Mouse (Mus musculus) midbrain, postnatal 0 days (tissue): ENCODE measurements around the gene Adcyap1. TPM values are rescaled to one million over a fixed set of nuclear protein-coding genes. Genes with fewer than 3 reads are reported as not detected.

Experiments
- ATAC-seq: fragments of 200-750 bp; cut with Nextera tagmentation; 2 replicates; pipeline ENCODE4 v1.8.0; 2017; ENCODE audit warnings: moderate number of reproducible peaks, mild to moderate bottlenecking, moderate TSS enrichment, moderate library complexity; ENCODE audit not compliant: low FRiP score
- DNase-seq: peaks from one replicate; pipeline ENCODE4 v3.0.0-alpha.2; 2015; ENCODE audit warnings: low spot score
- H3K27ac ChIP-seq: fragments of 300-500 bp; sonication (generic); 2 replicates; pipeline ENCODE4 v1.5.1; 2014; ENCODE audit warnings: low read depth, mild to moderate bottlenecking, low read length, mixed read lengths
- H3K27me3 ChIP-seq: fragments of 300-500 bp; sonication (generic); 2 replicates; pipeline ENCODE4 v1.6.1; 2014; ENCODE audit warnings: low read length, control low read depth, mixed read lengths; ENCODE audit not compliant: insufficient read depth
- H3K36me3 ChIP-seq: fragments of 300-500 bp; sonication (generic); 2 replicates; pipeline ENCODE4 v1.6.1; 2014; ENCODE audit warnings: low read length, control low read depth, mixed read lengths; ENCODE audit not compliant: insufficient read depth
- H3K4me1 ChIP-seq: fragments of 300-500 bp; sonication (generic); 2 replicates; pipeline ENCODE4 v1.6.1; 2014; ENCODE audit warnings: mild to moderate bottlenecking, control low read depth, antibody characterized with exemption, low read length, mixed read lengths; ENCODE audit not compliant: insufficient read depth
- H3K4me2 ChIP-seq: fragments of 300-500 bp; sonication (generic); 2 replicates; pipeline ENCODE4 v1.6.1; 2014; ENCODE audit warnings: low read depth, mild to moderate bottlenecking, low read length, mixed read lengths; ENCODE audit not compliant: poor library complexity, severe bottlenecking
- H3K4me3 ChIP-seq: fragments of 300-500 bp; sonication (generic); 2 replicates; pipeline ENCODE4 v1.5.1; 2014; ENCODE audit warnings: low read depth, mild to moderate bottlenecking, low read length, moderate library complexity
- H3K9ac ChIP-seq: fragments of 300-500 bp; sonication (generic); replicated peaks from 2 replicates; pipeline ENCODE4 v1.6.1; 2014; ENCODE audit warnings: mild to moderate bottlenecking, low read length, moderate library complexity, mixed read lengths; ENCODE audit not compliant: poor library complexity, severe bottlenecking
- H3K9me3 ChIP-seq: fragments of 300-500 bp; sonication (generic); 2 replicates; pipeline ENCODE4 v1.6.1; 2016; ENCODE audit warnings: low read length, control low read depth
- CTCF ChIP-seq: IDR thresholded peaks from 2 replicates; pipeline ENCODE4 v1.5.1; 2016; ENCODE audit warnings: antibody characterized with exemption, mild to moderate bottlenecking
- WGBS: fragments of 180-500 bp; shearing (Covaris S2); extraction: QIAGEN DNeasy Blood & Tissue Kit; methylation state at CpG from one replicate; pipeline ENCODE4 v1.1.7; 2014; 5-methylcytosine and 5-hydroxymethylcytosine counted together
- polyA plus RNA-seq: library from polyadenylated mRNA; unstranded; fragments of >200 nt; fragmentation: Nextera tagmentation; extraction: Ambion mirVana; gene quantifications from 2 replicates; pipeline ENCODE4 v1.2.1, GENCODE M21; 2015
- total RNA-seq: library from RNA; depleted of rRNA; stranded (reverse); fragments of >200 nt; gene quantifications from 2 replicates; pipeline ENCODE4 v1.2.3, GENCODE M21; 2014; rRNA removed

Adcyap1 gene
- 21.0 and 34.6 TPM in 2 replicates for total RNA-seq
- 32.8 and 34.1 TPM in 2 replicates for polyA plus RNA-seq

DNA sequence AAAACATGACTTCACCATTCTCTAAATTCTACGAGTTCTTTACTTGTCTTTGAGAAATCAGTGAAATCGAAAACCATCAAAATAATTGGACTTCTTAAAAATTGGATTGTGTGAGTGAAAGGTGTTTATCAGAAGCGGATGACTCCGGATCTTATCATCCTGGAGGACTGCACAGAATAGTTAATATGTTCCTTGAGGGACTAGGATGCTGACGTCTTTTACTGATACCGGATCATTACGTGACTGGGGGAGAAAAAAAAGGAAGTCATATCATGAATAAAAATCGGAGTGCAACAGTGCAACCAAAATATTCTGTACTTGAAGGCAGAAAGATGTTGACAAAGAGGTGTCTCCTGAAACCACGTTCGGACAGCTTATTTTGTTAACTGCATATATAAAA, at the start of gene Adcyap1:
Gene Adcyap1, plus strand, starts transcription at position 301 of the 400 bp plus-strand sequence.
- peaks cover 6% of the 10 kb centered on the region; the same call in 1 of the 2 replicates for H3K4me1 ChIP-seq
- 25% methylated on average over 10 of the region's 10 CpGs for WGBS
- H3K4me3 ChIP-seq = peak within 1 kb of the TSS; percentile 40
- H3K27me3 ChIP-seq = peaks cover 7% of the 10 kb centered on the region; the same call in 1 of the 2 replicates
- no peaks in the 10 kb centered on the region for H3K9me3 ChIP-seq
- H3K27ac ChIP-seq = peak within 1 kb of the TSS; percentile 76
- no peak for TF ChIP-seq CTCF
- H3K36me3 ChIP-seq = no peaks in the 10 kb centered on the region
- H3K9ac ChIP-seq = no peak within 1 kb of the TSS
- ATAC-seq = no peak
- peak within 1 kb of the TSS; percentile 78 for H3K4me2 ChIP-seq
- no peak for DNase-seq

DNA sequence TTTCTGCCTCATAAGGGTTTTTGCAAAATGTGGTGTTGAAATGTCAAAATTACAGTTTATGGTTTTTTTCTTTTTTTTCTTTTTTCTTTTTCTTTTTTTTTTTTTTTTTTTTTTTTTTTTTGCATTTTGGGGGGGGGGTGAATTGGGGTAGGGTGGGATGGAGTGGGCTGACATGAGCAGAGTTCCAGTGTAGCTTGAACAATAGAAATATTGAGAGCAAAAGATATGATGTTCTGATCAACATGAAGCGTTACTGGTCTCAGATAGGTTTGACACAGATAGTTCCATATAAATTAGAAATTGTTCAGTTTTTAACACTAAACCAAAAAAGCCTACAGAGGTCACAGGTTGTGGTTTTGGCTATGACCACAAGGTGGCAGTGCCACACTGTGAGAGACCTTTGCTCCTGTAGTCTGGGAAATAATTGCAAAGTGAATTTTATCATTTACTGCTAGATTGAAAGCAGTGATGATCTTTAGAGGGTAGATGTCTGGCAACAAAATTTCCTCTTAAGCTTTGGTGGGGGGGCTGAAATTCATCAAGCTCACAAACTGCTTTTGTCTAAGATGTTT, 40.5 kb upstream of the Adcyap1 start:
- no peaks in the 10 kb centered on the region for H3K27me3 ChIP-seq
- no peaks in the 10 kb centered on the region for H3K9me3 ChIP-seq
- 30% methylated on average over 1 of the region's 1 CpGs for WGBS
- H3K4me1 ChIP-seq = no peaks in the 10 kb centered on the region
- H3K36me3 ChIP-seq = no peaks in the 10 kb centered on the region
- no peak overlapping the region for H3K4me2 ChIP-seq
- no peak overlapping the region for H3K27ac ChIP-seq
- peak; percentile 83 for DNase-seq
- ATAC-seq = no peak
- no peak overlapping the region for H3K4me3 ChIP-seq
- TF ChIP-seq CTCF = peak; percentile 88
- H3K9ac ChIP-seq = no peak overlapping the region

DNA sequence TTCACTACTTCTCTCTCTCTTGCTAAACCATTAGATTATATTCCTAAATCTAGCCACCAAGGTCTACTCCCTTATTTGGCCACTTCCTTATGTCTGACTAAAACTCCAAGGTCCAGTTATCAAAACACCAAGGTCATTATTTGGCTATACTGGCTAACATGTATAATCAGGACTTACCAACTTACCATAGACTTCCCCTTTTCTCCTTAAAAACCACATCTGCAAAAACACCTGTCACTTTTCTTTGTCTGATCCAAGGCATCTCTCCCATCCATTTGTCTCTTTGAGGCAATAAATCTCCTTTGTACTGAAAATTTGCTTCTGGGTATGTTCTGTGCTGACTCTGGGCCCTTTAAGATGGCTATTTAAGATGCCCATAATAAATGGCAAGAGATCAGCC, 29.2 kb upstream of the Adcyap1 start:
- Histone ChIP-seq H3K9me3 (no peaks in the 10 kb centered on the region), H3K36me3 (no peaks in the 10 kb centered on the region), H3K4me1 (no peaks in the 10 kb centered on the region), H3K27me3 (no peaks in the 10 kb centered on the region), H3K27ac (no peak overlapping the region), H3K9ac (no peak overlapping the region), H3K4me2 (no peak overlapping the region), H3K4me3 (no peak overlapping the region)
- ATAC-seq (no peak), DNase-seq (no peak)
- no peak for TF ChIP-seq CTCF

DNA sequence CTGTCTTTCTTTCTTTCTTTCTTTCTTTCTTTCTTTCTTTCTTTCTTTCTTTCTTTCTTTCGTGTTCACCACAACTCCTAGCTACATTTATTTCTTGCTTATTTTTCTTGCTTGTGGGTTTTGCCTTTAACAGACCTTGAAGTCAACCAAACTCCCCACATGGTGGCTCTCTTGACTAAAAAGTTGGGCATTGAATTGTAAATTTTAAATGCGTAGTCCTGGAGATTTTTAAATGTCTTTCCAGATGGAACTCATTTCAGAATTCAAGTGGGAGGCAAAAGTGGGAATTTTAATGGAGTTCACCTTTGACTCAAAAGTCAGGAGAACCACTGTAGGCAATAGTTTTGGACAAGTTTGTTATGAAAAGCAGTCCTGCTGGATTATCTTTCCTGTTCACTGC, 2.0 kb upstream of the Adcyap1 start:
- 36% methylated on average over 2 of the region's 2 CpGs for WGBS
- H3K27me3 ChIP-seq = peaks cover 5% of the 10 kb centered on the region; the same call in 1 of the 2 replicates
- H3K36me3 ChIP-seq = no peaks in the 10 kb centered on the region
- DNase-seq (peak; percentile 70), ATAC-seq (no peak)
- H3K4me2 ChIP-seq = no peak overlapping the region
- no peaks in the 10 kb centered on the region for H3K9me3 ChIP-seq
- peak; percentile 75 for TF ChIP-seq CTCF
- H3K9ac ChIP-seq = no peak overlapping the region
- no peak overlapping the region for H3K4me3 ChIP-seq
- no peak overlapping the region for H3K27ac ChIP-seq
- no peaks in the 10 kb centered on the region for H3K4me1 ChIP-seq

DNA sequence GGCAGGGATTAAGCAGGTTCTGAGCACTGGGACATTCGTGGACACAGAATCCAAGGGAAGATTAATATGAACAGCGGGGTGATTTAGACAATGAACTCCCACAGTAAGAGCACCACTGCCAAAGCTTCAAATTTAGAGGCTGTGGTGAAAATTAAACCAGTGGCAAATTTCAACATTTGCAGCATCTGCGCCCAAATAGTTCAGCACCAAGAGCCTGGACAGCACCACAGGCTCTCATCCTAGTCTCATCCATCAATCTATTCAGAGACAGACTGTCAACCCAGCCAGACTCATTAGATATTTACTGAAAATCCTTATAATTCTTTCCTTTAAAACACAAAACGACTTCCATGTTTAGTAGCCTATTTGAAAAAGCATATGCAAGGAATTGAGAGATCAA, 604 bp upstream of the Adcyap1 start:
- no peak overlapping the region for H3K4me3 ChIP-seq
- no peak overlapping the region for H3K9ac ChIP-seq
- H3K9me3 ChIP-seq = no peaks in the 10 kb centered on the region
- DNase-seq = no peak
- TF ChIP-seq CTCF = no peak
- peaks cover 7% of the 10 kb centered on the region; the same call in 1 of the 2 replicates for H3K27me3 ChIP-seq
- 19% methylated on average over 4 of the region's 4 CpGs for WGBS
- no peak overlapping the region for H3K27ac ChIP-seq
- H3K4me1 ChIP-seq = 0 out of 2 replicates have a peak, but pooled peaks cover 2% of the 10 kb centered on the region
- ATAC-seq = no peak
- no peak overlapping the region; the same call in 1 of the 2 replicates for H3K4me2 ChIP-seq
- no peaks in the 10 kb centered on the region for H3K36me3 ChIP-seq

DNA sequence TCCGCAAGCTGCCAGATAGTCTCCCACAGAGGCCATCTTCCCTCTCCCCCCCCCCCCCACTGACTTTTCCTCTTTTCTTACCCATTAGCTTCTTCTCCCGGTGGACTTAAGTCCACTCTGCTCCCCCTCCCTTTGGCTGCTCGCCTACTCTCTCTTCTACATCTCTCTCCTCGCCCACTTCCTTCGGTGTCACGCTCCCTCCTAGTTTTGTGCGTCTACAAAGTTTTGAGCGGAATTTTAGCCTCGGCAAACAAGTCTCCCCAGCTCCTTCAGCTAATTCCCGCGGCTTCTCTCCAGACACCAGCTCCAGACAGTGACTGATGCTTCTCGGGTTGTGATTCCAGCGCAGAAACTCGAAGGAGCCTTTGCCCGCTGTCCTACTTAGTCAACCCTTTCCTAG, 401 bp downstream of the Adcyap1 start:
- Histone ChIP-seq H3K9me3 (no peaks in the 10 kb centered on the region), H3K4me3 (peak overlapping the region; percentile 40), H3K27ac (peak overlapping the region; percentile 47; the same call in 1 of the 2 replicates), H3K4me1 (peaks cover 6% of the 10 kb centered on the region; the same call in 1 of the 2 replicates), H3K9ac (no peak overlapping the region), H3K36me3 (no peaks in the 10 kb centered on the region), H3K27me3 (peaks cover 7% of the 10 kb centered on the region; the same call in 1 of the 2 replicates), H3K4me2 (peak overlapping the region; percentile 78)
- 2% methylated on average over 15 of the region's 15 CpGs for WGBS
- no peak for TF ChIP-seq CTCF
- no peak for ATAC-seq
- DNase-seq = peak; percentile 33
